Mouse (Mus musculus) forebrain, embryonic 15.5 days (tissue): ENCODE measurements around the gene Fgf14. TPM values are rescaled to one million over a fixed set of nuclear protein-coding genes. Genes with fewer than 3 reads are reported as not detected.
A peak's percentile ranks its signal among the peaks of the same experiment; 100 is the strongest.
"Not testable (repeated sequence)": the region's sequence is repeated elsewhere in the genome, so short reads cannot be mapped to it uniquely, and the experiment has no call there.

Experiments used
- ATAC-seq: fragments of 200-750 bp; cut with Nextera tagmentation; replicated peaks from 2 replicates; pipeline ENCODE4 v1.8.0; 2017; ENCODE audit warnings: mild to moderate bottlenecking, moderate TSS enrichment, moderate library complexity
- H3K27ac ChIP-seq: fragments of 300-500 bp; sonication (generic); replicated peaks from 2 replicates; pipeline ENCODE4 v1.5.1; 2015; ENCODE audit warnings: mild to moderate bottlenecking, inconsistent platforms
- H3K27me3 ChIP-seq: fragments of 300-500 bp; sonication (generic); 2 replicates; pipeline ENCODE4 v1.6.1; 2015; ENCODE audit warnings: inconsistent platforms
- H3K36me3 ChIP-seq: fragments of 300-500 bp; sonication (generic); 2 replicates; pipeline ENCODE4 v1.6.1; 2015; ENCODE audit warnings: mild to moderate bottlenecking, inconsistent platforms
- H3K4me1 ChIP-seq: fragments of 300-500 bp; sonication (generic); 2 replicates; pipeline ENCODE4 v1.6.1; 2015; ENCODE audit warnings: inconsistent platforms
- H3K4me2 ChIP-seq: fragments of 300-500 bp; sonication (generic); replicated peaks from 2 replicates; pipeline ENCODE4 v1.6.1; 2015; ENCODE audit warnings: mild to moderate bottlenecking, inconsistent platforms
- H3K4me3 ChIP-seq: fragments of 300-500 bp; sonication (generic); 2 replicates; pipeline ENCODE4 v1.5.1; 2015; ENCODE audit warnings: mild to moderate bottlenecking, inconsistent platforms
- H3K9ac ChIP-seq: fragments of 300-500 bp; sonication (generic); replicated peaks from 2 replicates; pipeline ENCODE4 v1.6.1; 2015; ENCODE audit warnings: mild to moderate bottlenecking, inconsistent platforms
- H3K9me3 ChIP-seq: fragments of 300-500 bp; sonication (generic); 2 replicates; pipeline ENCODE4 v1.6.1; 2016; ENCODE audit warnings: inconsistent platforms
- WGBS: fragments of 180-500 bp; shearing (Covaris S2); methylation state at CpG from one replicate; pipeline ENCODE4 v1.1.7; 2015; ENCODE audit warnings: mixed read lengths; 5-methylcytosine and 5-hydroxymethylcytosine counted together
- polyA plus RNA-seq: library from polyadenylated mRNA; unstranded; fragments of >200 nt; fragmentation: Nextera tagmentation; extraction: Ambion mirVana; gene quantifications from 2 replicates; pipeline ENCODE4 v1.2.1, GENCODE M21; 2015

The Fgf14 gene
- polyA plus RNA-seq, 1 experiment from 2014 or later: 29.4 TPM

DNA sequence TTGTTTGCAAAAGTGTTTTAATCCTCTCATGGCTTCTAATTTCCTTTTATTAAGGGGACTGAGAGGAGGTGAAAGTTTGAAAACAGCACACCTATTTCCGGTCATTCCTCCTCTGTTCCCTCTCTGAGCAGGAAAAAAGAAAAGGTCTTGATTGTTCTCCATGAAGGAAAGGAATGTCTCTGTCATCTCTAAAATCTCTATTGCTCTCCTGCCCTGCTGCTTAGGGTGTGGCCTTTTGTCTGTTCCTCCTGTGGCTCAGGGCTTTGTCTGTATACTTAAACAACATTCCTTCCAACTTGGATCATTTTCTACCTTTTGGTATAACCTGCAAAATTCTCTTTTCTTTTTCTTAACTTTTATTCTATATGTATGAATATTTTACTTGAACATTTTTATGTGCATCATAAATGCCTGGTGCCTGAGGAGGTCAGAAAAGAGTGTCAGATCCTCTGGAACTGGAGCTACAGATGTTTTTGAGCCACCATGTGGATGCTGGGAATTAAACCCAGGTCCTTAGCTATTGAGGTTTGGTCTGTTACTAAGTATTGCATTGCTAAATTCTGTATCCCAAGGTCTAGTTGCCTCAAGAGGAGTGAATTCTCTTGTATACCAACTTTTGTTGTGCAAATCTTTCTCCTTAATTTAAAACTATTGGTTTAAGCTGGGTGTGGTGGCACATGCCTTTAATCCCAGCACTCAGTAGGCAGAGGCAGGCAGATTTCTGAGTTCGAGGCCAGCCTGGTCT is 230.7 kb downstream of the Fgf14 start:
- ATAC-seq: no peak
- H3K9me3 ChIP-seq: no peaks in the 10 kb centered on the region

DNA sequence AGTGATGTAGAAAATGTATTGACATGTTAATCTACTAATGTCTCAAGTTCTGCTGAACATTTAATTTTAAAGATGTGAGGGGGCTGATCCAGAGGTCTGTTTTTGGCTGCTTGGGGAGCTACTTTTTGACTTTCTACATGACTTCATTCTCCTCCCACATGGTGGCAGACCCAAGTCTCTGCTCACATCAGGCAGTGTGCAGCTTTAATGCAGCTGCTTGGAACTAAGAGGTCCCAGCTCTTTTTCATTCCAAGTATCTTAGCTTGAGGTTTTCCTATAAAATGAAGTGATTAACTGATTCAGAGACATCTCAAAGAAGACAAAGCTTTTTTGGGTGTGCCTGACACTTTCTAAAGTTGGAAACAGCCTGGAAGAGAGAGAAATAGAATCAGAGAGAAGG is 232.1 kb downstream of the Fgf14 start:
- H3K4me1 ChIP-seq: no peaks in the 10 kb centered on the region
- H3K4me2 ChIP-seq: no peak overlapping the region
- no peak for ATAC-seq
- no peak overlapping the region for H3K4me3 ChIP-seq
- H3K9ac ChIP-seq: no peak overlapping the region
- no peaks in the 10 kb centered on the region for H3K9me3 ChIP-seq
- H3K27me3 ChIP-seq: no peaks in the 10 kb centered on the region
- H3K36me3 ChIP-seq: no peaks in the 10 kb centered on the region
- H3K27ac ChIP-seq: no peak overlapping the region

More for the DNA sequence above, 230.7 kb downstream of the Fgf14 start:
- Histone ChIP-seq H3K4me1 (no peaks in the 10 kb centered on the region), H3K4me3 (no peak overlapping the region), H3K27me3 (no peaks in the 10 kb centered on the region), H3K27ac (no peak overlapping the region), H3K4me2 (no peak overlapping the region), H3K36me3 (no peaks in the 10 kb centered on the region), H3K9ac (no peak overlapping the region)
- 70% methylated on average over 2 of the region's 2 CpGs for WGBS

DNA sequence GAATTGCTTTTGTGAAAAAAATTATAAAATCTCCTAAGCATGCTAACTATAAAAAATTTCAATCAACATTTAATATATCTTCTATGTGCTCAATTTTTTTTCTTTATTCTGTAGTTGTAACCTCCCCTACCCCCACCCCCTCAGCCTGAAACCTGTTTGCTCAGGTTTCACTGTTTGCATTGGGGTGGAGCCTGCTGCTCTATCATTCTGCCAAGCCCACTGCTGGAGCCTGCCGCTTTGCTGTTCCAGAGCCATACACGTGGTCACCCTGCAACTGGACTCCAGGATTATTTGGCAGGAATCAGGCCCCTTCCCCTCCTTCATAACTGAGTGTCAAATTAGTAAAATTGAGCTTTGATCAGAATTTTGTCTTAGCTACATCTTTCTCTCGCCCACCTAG is 237.6 kb downstream of the Fgf14 start:
- not testable (repeated sequence) for H3K4me3 ChIP-seq, H3K36me3 ChIP-seq, H3K27ac ChIP-seq, H3K27me3 ChIP-seq, H3K9me3 ChIP-seq, H3K9ac ChIP-seq, H3K4me1 ChIP-seq, ATAC-seq, H3K4me2 ChIP-seq
- WGBS: 37% methylated on average over 3 of the region's 3 CpGs

DNA sequence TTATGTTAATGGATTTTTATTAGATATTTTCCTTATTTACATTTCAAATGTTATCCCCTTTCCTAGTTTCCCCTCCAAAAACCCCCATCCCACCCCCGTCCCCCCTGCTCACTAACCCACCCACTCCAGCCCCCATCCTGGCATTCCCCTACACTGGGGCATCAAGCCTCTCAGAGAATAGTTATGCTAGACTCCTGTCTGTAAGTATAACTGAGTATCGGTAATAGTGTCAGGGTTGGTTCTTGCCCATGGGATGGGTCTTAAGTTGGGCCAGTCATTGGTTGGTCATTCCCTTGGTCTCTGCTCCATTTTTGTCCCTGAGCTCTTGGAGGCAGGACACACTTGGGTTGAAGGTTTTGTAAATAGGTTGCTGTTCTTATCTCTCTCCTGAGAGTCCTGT is 265.0 kb downstream of the Fgf14 start:
- Histone ChIP-seq H3K9me3 (no peaks in the 10 kb centered on the region), H3K4me1 (no peaks in the 10 kb centered on the region), H3K4me2 (no peak overlapping the region), H3K27me3 (no peaks in the 10 kb centered on the region), H3K36me3 (no peaks in the 10 kb centered on the region), H3K4me3 (no peak overlapping the region), H3K27ac (no peak overlapping the region), H3K9ac (no peak overlapping the region)
- ATAC-seq: no peak
- 86% methylated on average over 2 of the region's 2 CpGs for WGBS

DNA sequence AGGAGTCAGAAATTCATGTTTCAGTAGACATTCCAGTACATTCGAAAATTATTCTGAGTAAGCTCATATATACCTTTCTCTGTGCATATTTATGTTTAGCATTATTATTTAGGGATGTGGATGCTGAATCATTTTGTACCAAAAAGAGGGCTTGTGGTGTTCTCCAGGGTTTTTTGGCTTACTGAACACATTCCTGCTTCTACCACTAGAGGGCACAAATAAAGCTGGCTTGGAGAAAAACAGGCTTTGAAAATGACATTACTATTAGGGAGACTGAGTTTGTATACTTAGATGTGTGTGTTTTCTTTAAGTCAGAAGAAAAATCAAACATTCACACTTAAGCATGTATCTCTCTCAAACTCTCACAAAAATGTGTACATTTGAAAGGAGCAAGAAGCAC is 266.0 kb downstream of the Fgf14 start:
- Histone ChIP-seq H3K4me3 (no peak overlapping the region), H3K27ac (no peak overlapping the region), H3K4me1 (no peaks in the 10 kb centered on the region), H3K36me3 (no peaks in the 10 kb centered on the region), H3K27me3 (no peaks in the 10 kb centered on the region), H3K4me2 (no peak overlapping the region), H3K9me3 (no peaks in the 10 kb centered on the region), H3K9ac (no peak overlapping the region)
- 0% methylated on average over 1 of the region's 1 CpGs for WGBS
- 0 out of 2 replicates have a peak, but pooled peaks have one; percentile 38 for ATAC-seq

DNA sequence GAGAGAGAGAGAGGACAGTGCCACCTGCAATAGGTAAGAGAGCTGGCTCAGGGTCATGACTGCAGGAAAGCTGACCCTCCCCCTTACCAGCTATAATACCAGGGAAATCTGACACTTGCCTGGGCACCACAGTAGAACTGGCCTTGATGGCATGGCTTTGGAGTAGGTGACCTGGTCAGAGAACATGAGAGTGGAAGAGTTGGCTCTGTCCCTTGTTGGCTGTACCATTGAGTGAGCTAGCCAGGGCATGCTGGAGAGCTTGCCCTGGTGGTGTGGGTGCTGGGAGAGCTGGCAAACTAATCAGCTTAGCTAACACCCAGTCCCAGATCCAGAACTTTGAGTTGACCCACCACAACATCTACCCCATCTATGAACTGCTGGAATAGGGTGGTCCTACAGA is 348.5 kb downstream of the Fgf14 start:
- no peak for ATAC-seq
- no peak overlapping the region for H3K4me2 ChIP-seq
- H3K4me3 ChIP-seq: no peak overlapping the region
- no peaks in the 10 kb centered on the region for H3K27me3 ChIP-seq
- H3K27ac ChIP-seq: no peak overlapping the region
- H3K36me3 ChIP-seq: no peaks in the 10 kb centered on the region
- H3K9me3 ChIP-seq: no peaks in the 10 kb centered on the region
- H3K9ac ChIP-seq: no peak overlapping the region
- no peaks in the 10 kb centered on the region for H3K4me1 ChIP-seq

DNA sequence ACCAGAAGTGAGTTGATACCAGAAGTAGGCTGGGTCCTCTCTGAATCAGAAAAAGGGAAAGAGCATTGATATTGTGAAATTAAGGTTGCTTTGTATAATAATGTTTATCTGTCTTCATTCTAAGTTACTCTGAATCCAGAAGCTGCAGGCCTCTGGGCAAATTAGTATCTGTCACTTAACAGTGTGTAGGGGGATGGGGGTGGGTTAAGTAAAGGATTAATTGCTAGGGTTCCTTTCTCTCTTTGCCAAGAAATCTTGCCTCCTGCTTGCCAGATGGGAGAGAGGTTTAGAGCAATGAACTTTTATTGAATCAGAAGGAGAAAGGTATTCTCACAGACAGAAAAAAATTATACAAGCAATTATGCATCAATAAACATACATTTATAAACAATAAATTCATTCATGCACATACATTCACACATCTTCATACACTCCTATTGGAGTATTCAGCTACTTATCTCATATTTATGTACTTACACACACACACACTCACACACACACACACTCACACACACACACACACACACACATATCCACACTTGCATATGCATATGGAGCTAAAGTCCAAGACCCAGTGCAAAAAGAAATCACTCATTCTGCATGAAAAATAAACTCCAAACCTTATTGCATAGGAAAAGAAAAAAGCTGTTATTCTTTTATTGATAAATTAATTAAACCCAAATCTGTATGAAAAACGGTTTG is 357.8 kb downstream of the Fgf14 start:
- Histone ChIP-seq H3K9ac (no peak overlapping the region), H3K9me3 (no peaks in the 10 kb centered on the region), H3K4me3 (no peak overlapping the region), H3K4me2 (no peak overlapping the region), H3K4me1 (peaks cover 9% of the 10 kb centered on the region), H3K36me3 (no peaks in the 10 kb centered on the region), H3K27ac (peak overlapping the region; percentile 43; the same call in 1 of the 2 replicates), H3K27me3 (no peaks in the 10 kb centered on the region)
- ATAC-seq: peak; percentile 90
- 30% methylated on average over 1 of the region's 1 CpGs for WGBS

DNA sequence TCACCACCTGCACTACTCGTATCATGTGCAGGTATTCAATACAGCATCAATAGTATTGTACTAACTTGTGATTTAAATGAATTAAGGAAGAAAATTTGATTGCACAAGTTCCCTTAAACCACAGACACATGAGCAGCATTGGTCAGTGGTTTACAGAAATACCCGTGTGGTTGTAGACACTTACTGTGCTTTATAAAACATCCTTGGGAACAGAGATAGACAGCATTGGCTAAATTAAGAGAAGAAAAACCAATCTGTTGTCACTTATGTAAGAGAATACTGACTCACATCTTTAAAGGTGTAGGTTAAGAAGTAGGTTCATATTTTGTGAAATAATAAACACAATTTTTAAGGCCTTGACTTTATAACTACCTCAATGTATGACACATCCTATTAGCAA is 361.4 kb downstream of the Fgf14 start:
- H3K4me1 ChIP-seq: peaks cover 9% of the 10 kb centered on the region
- no peak overlapping the region for H3K27ac ChIP-seq
- no peak overlapping the region for H3K4me2 ChIP-seq
- WGBS: 89% methylated on average over 2 of the region's 2 CpGs
- no peak for ATAC-seq
- no peaks in the 10 kb centered on the region for H3K36me3 ChIP-seq
- no peaks in the 10 kb centered on the region for H3K9me3 ChIP-seq
- H3K27me3 ChIP-seq: no peaks in the 10 kb centered on the region
- H3K4me3 ChIP-seq: no peak overlapping the region
- no peak overlapping the region for H3K9ac ChIP-seq

DNA sequence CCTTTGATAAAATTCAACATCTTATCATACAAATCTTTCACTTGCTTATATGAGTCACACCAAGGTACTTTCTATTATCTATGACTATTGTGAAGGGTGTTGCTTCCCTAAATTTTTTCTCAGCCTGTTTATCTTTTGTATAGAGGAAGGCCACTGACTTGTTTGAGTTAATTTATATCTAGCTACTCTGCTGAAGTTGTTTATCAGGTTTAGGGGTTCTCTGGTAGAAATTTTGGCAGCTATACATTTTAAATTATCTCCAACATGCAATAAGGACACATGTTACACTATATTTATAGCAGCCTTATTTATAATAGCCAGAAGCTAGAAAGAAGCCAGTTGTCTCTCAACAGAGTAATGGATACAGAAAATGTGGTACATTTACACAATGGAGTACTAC is 389.9 kb downstream of the Fgf14 start:
- Histone ChIP-seq H3K27ac (no peak overlapping the region), H3K4me3 (no peak overlapping the region), H3K9me3 (no peaks in the 10 kb centered on the region), H3K4me2 (no peak overlapping the region), H3K4me1 (no peaks in the 10 kb centered on the region), H3K9ac (no peak overlapping the region), H3K36me3 (no peaks in the 10 kb centered on the region), H3K27me3 (no peaks in the 10 kb centered on the region)
- no peak for ATAC-seq

DNA sequence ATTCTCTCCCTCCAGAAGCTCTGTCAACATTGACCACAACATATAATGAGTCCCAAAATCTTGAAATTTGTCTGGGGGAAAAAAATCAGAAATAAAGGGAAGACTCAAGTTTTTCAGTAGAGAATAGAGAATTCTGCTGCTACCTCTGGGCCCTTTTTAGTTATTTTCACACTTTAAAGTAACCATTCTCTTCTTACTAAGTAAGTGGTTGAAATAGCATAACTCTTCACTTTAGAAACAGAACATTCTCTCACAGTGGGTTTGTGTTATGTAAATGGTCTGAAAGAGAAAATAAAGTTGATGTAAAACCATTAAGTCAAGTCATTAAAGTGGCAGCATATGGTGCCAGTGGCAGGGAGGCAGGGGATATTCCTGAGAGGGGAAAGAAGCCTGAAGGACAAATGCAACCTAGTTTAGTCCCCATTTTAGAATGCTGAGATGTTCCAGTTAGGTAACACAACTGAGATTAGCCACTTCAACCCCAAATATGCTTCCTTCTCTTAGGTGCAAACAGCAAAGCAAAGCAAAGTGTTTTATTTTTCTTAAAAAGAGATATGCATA is 398.5 kb downstream of the Fgf14 start:
- no peak for ATAC-seq
- H3K27ac ChIP-seq: no peak overlapping the region
- H3K4me1 ChIP-seq: no peaks in the 10 kb centered on the region
- no peaks in the 10 kb centered on the region for H3K9me3 ChIP-seq
- H3K4me3 ChIP-seq: no peak overlapping the region
- H3K36me3 ChIP-seq: no peaks in the 10 kb centered on the region
- H3K9ac ChIP-seq: no peak overlapping the region
- no peaks in the 10 kb centered on the region for H3K27me3 ChIP-seq
- H3K4me2 ChIP-seq: no peak overlapping the region

DNA sequence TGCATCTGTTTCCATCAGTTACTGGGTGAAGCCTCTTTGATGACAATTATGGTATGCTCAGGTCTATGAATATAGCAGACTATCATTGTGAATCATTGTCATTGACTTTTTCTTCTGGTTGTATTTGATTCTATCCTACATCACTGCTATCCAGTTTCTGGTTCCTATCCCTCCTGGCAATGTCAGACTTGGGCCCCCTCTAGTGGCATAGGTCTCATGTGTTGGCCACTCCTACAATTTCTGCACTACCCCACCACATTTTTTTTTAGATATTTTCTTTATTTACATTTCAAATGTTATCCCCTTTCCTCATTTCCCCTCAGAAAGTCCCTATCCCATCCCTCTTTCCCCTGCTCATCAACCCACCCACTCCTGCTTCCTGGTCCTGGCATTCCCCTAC is 409.9 kb downstream of the Fgf14 start:
- Histone ChIP-seq H3K27me3 (no peaks in the 10 kb centered on the region), H3K9ac (no peak overlapping the region), H3K36me3 (no peaks in the 10 kb centered on the region), H3K27ac (no peak overlapping the region), H3K4me2 (no peak overlapping the region), H3K9me3 (no peaks in the 10 kb centered on the region), H3K4me3 (no peak overlapping the region), H3K4me1 (no peaks in the 10 kb centered on the region)
- no peak for ATAC-seq

DNA sequence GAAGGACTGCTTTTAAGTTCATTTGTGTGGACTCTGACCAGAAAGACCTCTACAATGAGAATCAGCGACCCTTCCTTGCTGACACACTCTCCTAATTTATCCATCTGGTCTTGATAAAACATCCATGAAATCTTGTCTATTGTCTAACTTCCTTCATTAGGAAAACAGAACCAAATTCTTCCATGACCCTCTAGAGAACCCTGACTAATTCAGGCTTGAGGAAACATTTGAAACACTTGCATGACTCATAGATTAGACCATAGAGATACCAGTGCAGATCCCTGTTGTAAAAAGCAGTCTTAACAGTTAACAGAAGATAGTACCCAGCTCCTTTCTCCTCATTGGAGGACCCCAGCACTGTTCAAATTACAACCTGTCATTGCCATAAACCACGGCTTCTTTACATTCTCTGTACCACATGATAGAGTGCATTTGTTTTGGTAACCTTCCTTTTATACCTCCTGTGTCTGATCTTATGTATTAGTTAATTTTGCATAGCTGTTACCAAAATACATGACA is 412.3 kb downstream of the Fgf14 start:
- Histone ChIP-seq H3K4me2 (no peak overlapping the region), H3K27ac (no peak overlapping the region), H3K9me3 (no peaks in the 10 kb centered on the region), H3K9ac (no peak overlapping the region), H3K36me3 (no peaks in the 10 kb centered on the region), H3K27me3 (no peaks in the 10 kb centered on the region), H3K4me3 (no peak overlapping the region), H3K4me1 (no peaks in the 10 kb centered on the region)
- WGBS: 67% methylated on average over 2 of the region's 2 CpGs
- ATAC-seq: no peak
